Mouse (Mus musculus): ENCODE results near the gene Tmem185a. TPM values are rescaled to one million over a fixed set of nuclear protein-coding genes. Genes with fewer than 3 reads are reported as not detected.
"Not testable (repeated sequence)": the region's sequence is repeated elsewhere in the genome, so short reads cannot be mapped to it uniquely, and the experiment has no call there.

Tmem185a gene
- polyA plus RNA-seq (2016; fragmentation: Nextera tagmentation; extraction: Ambion mirVana), result 37.7 and 38.3 TPM in 2 replicates

- peak; percentile 85 for ATAC-seq (ENCODE audit: insufficient number of reproducible peaks, low FRiP score)
- Histone ChIP-seq H3K27me3 (replicated peaks) (no peaks in the 10 kb centered on the region), H3K9me3 (replicated peaks) (no peaks in the 10 kb centered on the region), H3K4me2 (peak within 1 kb of the TSS; percentile 69), H3K27ac (ENCODE audit: poor library complexity, severe bottlenecking) (peak within 1 kb of the TSS; percentile 83), H3K4me3 (peak within 1 kb of the TSS; percentile 72), H3K4me1 (replicated peaks) (0 out of 2 replicates have a peak, but pooled peaks cover 5% of the 10 kb centered on the region), H3K9ac (peak within 1 kb of the TSS; percentile 77), H3K36me3 (no peaks in the 10 kb centered on the region)
- 20% methylated on average over 39 of the region's 42 CpGs for WGBS
Observed at GRCm38 (mm10) chrX:70476792-70477776, at the start of gene Tmem185a. TSS of gene Tmem185a (minus strand) at chrX:70477180.

GRCm38 (mm10) chrX:70514413-70514812 is 37.4 kb upstream of the Tmem185a start:
- H3K4me2 ChIP-seq; H3K36me3 ChIP-seq; H3K4me3 ChIP-seq; H3K9me3 ChIP-seq (replicated peaks); ATAC-seq (ENCODE audit: insufficient number of reproducible peaks, low FRiP score); H3K4me1 ChIP-seq (replicated peaks); H3K9ac ChIP-seq; H3K27me3 ChIP-seq (replicated peaks); H3K27ac ChIP-seq (ENCODE audit: poor library complexity, severe bottlenecking): not testable (repeated sequence)
- WGBS, result 64% methylated on average over 3 of the region's 3 CpGs

- not testable (repeated sequence) for H3K4me1 ChIP-seq (replicated peaks); H3K4me2 ChIP-seq; ATAC-seq (ENCODE audit: insufficient number of reproducible peaks, low FRiP score); H3K4me3 ChIP-seq; H3K9me3 ChIP-seq (replicated peaks); H3K9ac ChIP-seq; H3K27ac ChIP-seq (ENCODE audit: poor library complexity, severe bottlenecking); H3K36me3 ChIP-seq; H3K27me3 ChIP-seq (replicated peaks)
- no CpG with 5 or more reads among the region's 1 CpGs for WGBS
Observed at GRCm38 (mm10) chrX:70487328-70487727, 10.3 kb upstream of the Tmem185a start.

- H3K4me1 ChIP-seq (replicated peaks), result no peaks in the 10 kb centered on the region
- no peak overlapping the region for H3K4me3 ChIP-seq
- no peak overlapping the region for H3K9ac ChIP-seq
- no peak for ATAC-seq (ENCODE audit: insufficient number of reproducible peaks, low FRiP score)
- no peak overlapping the region for H3K27ac ChIP-seq (ENCODE audit: poor library complexity, severe bottlenecking)
- H3K27me3 ChIP-seq (replicated peaks), result no peaks in the 10 kb centered on the region
- 54% methylated on average over 2 of the region's 2 CpGs for WGBS
- H3K4me2 ChIP-seq, result no peak overlapping the region
- H3K9me3 ChIP-seq (replicated peaks), result no peaks in the 10 kb centered on the region
- no peaks in the 10 kb centered on the region for H3K36me3 ChIP-seq
Observed at GRCm38 (mm10) chrX:70482154-70482553, 5.2 kb upstream of the Tmem185a start.

DNA sequence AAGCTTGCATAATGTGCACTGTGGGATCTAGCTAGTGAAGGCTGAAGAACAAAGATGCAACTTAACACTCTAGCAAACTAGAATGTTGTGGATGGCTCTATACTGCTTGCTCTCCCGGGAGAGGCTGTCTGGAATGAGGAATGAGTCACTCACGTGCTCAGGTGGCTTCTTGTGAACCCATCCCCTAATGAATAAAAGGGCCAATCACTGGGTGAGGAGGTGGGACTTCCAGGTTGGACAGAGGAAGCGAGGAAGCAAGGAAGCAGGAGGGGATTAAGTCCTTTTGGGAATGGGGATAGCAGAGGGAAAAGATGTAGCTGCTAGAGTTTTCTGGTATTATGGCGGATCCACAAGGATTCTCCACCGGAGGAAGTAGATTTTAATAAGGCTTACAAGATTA is 1.7 kb upstream of the Tmem185a start:
- Histone ChIP-seq H3K4me3 (no peak overlapping the region), H3K27me3 (replicated peaks) (no peaks in the 10 kb centered on the region), H3K27ac (ENCODE audit: poor library complexity, severe bottlenecking) (no peak overlapping the region), H3K9ac (no peak overlapping the region), H3K36me3 (no peaks in the 10 kb centered on the region), H3K9me3 (replicated peaks) (no peaks in the 10 kb centered on the region), H3K4me2 (no peak overlapping the region), H3K4me1 (replicated peaks) (0 out of 2 replicates have a peak, but pooled peaks cover 5% of the 10 kb centered on the region)
- 57% methylated on average over 5 of the region's 5 CpGs for WGBS
- no peak for ATAC-seq (ENCODE audit: insufficient number of reproducible peaks, low FRiP score)

DNA sequence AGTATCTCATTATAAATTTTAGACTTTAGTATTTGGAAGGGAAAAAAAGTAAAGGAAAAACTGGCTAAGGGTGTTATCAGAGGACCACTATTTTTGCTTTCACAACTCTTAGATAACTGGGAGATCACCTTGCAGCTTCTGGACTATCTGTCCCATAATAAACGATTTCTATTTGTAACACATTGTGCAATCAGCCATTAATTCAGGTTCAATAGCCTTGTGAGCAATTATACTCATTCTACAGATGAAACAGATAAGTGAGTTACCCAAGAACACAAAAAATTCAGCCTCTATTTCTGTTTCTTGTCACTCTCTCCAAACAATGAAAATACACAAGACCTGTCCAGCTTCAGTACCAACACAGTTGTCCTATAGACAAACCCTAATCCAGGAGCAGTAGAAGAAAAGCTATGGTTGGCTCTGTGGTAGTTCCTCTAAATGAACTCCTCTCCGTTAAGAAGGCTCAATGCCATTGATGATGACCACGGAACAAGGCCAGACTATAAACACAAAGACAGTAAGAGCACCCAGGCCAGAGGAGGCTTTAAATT is 1.7 kb downstream of the Tmem185a start:
- no peak for ATAC-seq (ENCODE audit: insufficient number of reproducible peaks, low FRiP score)
- no peaks in the 10 kb centered on the region for H3K9me3 ChIP-seq (replicated peaks)
- H3K9ac ChIP-seq, result no peak overlapping the region
- no peaks in the 10 kb centered on the region for H3K27me3 ChIP-seq (replicated peaks)
- no peaks in the 10 kb centered on the region for H3K36me3 ChIP-seq
- no peak overlapping the region for H3K27ac ChIP-seq (ENCODE audit: poor library complexity, severe bottlenecking)
- peak overlapping the region; percentile 69 for H3K4me2 ChIP-seq
- no peak overlapping the region for H3K4me3 ChIP-seq
- WGBS, result 71% methylated on average over 3 of the region's 3 CpGs
- 0 out of 2 replicates have a peak, but pooled peaks cover 5% of the 10 kb centered on the region for H3K4me1 ChIP-seq (replicated peaks)

- Histone ChIP-seq H3K36me3 (peaks cover 4% of the 10 kb centered on the region; the same call in 1 of the 2 replicates), H3K27me3 (replicated peaks) (no peaks in the 10 kb centered on the region), H3K4me3 (no peak overlapping the region), H3K4me2 (no peak overlapping the region), H3K4me1 (replicated peaks) (no peaks in the 10 kb centered on the region), H3K27ac (ENCODE audit: poor library complexity, severe bottlenecking) (no peak overlapping the region), H3K9me3 (replicated peaks) (no peaks in the 10 kb centered on the region), H3K9ac (no peak overlapping the region)
- WGBS, result 70% methylated on average over 1 of the region's 1 CpGs
- ATAC-seq (ENCODE audit: insufficient number of reproducible peaks, low FRiP score), result no peak
Observed at GRCm38 (mm10) chrX:70466897-70467296, 10.1 kb downstream of the Tmem185a start.

DNA sequence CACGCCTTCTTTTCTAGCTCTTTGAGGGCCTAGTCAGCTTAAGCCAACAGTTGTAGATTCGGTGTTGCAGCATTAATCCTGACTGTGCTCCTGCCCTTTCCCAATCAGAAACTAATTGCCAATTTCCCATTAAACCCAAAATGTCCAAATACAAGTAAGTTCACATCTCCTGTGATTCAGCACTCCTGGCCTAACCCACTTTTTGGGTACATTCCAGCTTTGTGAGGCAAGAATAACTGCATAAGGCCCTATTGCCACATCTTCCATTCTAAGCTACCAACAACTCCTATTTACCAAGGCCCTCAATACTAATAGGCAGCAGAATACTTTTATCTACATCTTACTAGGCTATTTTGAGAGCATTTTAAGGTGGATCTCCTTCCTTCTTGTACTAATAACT is 11.5 kb downstream of the Tmem185a start:
- no peaks in the 10 kb centered on the region for H3K4me1 ChIP-seq (replicated peaks)
- no peaks in the 10 kb centered on the region for H3K9me3 ChIP-seq (replicated peaks)
- 88% methylated on average over 2 of the region's 2 CpGs for WGBS
- H3K4me3 ChIP-seq, result no peak overlapping the region
- ATAC-seq (ENCODE audit: insufficient number of reproducible peaks, low FRiP score), result no peak
- H3K9ac ChIP-seq, result no peak overlapping the region
- no peak overlapping the region for H3K4me2 ChIP-seq
- no peaks in the 10 kb centered on the region for H3K27me3 ChIP-seq (replicated peaks)
- H3K27ac ChIP-seq (ENCODE audit: poor library complexity, severe bottlenecking), result no peak overlapping the region
- peaks cover 11% of the 10 kb centered on the region; the same call in 1 of the 2 replicates for H3K36me3 ChIP-seq

DNA sequence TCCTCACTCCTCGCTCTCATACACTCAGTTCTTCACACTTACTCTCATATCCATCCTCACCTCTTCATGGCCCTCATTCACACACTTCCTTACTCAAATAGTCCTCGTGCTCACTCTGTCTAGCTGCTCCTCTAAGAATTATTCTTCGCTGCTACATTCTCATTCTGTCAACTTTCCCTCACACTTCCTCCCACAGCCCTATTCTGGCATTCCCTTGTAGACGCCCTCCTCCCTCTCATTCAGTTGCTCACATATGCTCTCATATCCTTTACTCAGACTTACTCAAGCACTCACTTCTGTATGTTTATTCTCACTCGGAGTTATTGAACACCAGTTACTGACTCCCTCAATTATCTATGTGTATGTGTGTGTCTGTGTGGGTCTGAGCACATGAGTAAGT is 13.4 kb downstream of the Tmem185a start:
- no peaks in the 10 kb centered on the region for H3K9me3 ChIP-seq (replicated peaks)
- 72% methylated on average over 5 of the region's 5 CpGs for WGBS
- H3K27ac ChIP-seq (ENCODE audit: poor library complexity, severe bottlenecking), result no peak overlapping the region
- no peak overlapping the region for H3K9ac ChIP-seq
- H3K27me3 ChIP-seq (replicated peaks), result no peaks in the 10 kb centered on the region
- ATAC-seq (ENCODE audit: insufficient number of reproducible peaks, low FRiP score), result no peak
- peaks cover 19% of the 10 kb centered on the region; the same call in 1 of the 2 replicates for H3K36me3 ChIP-seq
- H3K4me2 ChIP-seq, result no peak overlapping the region
- H3K4me1 ChIP-seq (replicated peaks), result no peaks in the 10 kb centered on the region
- H3K4me3 ChIP-seq, result no peak overlapping the region

- H3K9ac ChIP-seq; H3K4me2 ChIP-seq; H3K27me3 ChIP-seq (replicated peaks); H3K36me3 ChIP-seq; H3K27ac ChIP-seq (ENCODE audit: poor library complexity, severe bottlenecking); H3K4me3 ChIP-seq; ATAC-seq (ENCODE audit: insufficient number of reproducible peaks, low FRiP score); H3K9me3 ChIP-seq (replicated peaks); H3K4me1 ChIP-seq (replicated peaks): not testable (repeated sequence)
- WGBS, result no CpG with 5 or more reads among the region's 1 CpGs
Observed at GRCm38 (mm10) chrX:70452359-70452758, 24.6 kb downstream of the Tmem185a start.

DNA sequence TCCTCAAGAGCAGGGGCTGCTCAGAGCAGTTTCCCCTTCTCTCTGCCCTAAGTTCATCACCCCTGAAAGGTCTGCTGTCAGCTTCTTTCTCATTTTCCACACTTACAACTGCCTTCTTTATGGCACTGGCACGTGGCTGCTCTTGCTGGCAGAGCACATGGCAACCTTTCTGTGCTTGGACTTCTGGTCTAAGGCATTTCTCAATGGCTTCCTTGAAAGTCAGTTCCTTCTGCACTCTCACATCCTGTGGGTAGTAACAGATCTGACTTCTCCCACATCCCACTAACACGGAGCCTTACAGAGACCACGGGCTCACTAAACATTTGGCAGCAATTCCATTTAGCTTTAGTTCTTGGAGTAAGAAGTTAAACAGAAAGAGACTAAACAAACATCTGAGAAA is 51.5 kb downstream of the Tmem185a start:
- H3K4me2 ChIP-seq; ATAC-seq (ENCODE audit: insufficient number of reproducible peaks, low FRiP score); H3K36me3 ChIP-seq; H3K27ac ChIP-seq (ENCODE audit: poor library complexity, severe bottlenecking); H3K4me3 ChIP-seq; H3K27me3 ChIP-seq (replicated peaks); H3K4me1 ChIP-seq (replicated peaks); H3K9ac ChIP-seq; H3K9me3 ChIP-seq (replicated peaks): not testable (repeated sequence)
- 76% methylated on average over 3 of the region's 3 CpGs for WGBS

Data from heart, embryonic 12.5 days (tissue).